Mouse (Mus musculus) B cell, adult 2 months (primary cell): Measurements from ENCODE around the gene Vmn2r42.
"Not testable (repeated sequence)": the region's sequence is repeated elsewhere in the genome, so short reads cannot be mapped to it uniquely, and the experiment has no call there.

Source experiments
- DNase-seq, 2 experiments: peaks; one replicate each; pipeline ENCODE4 v3.0.0; 2022

The Vmn2r42 gene

DNA sequence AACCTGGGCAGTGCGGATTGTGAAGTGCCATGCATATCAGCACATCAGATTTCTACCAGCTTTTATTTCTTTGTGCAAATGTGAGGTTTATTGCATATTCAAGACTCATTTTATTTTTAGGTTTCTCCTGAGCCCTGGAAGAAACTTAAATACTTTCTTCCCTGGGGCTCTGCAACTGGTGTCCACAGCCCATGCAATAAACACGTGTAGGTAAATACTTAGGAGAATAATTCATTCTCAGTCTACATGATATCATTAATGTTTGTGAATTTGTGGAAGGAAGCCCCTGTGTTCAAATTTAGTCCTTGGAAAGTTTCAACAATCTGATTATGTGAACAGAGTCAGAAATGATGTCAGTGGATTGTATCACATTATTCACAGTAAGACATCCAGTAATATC, at the start of gene Vmn2r42:
TSS of gene Vmn2r42 (minus strand) at position 101 of the 400 bp plus-strand sequence.
- not testable (repeated sequence) for DNase-seq

DNA sequence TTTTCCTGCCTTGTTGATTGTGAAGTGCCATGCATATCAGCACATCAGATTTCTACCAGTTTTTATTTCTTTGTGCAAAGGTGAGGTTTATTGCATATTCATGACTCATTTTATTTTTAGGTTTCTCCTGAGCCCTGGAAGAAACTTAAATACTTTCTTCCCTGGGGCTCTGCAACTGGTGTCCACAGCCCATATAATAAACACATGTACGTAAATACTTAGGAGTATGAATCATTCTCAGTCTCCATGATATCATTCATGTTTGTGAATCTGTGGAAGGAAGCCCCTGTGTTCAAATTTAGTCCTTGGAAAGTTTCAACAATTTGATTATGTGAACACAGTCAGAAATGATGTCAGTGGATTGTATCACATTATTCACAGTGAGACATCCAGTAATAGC, 38.6 kb downstream of the Vmn2r42 start, which contains the start of gene Vmn2r41:
TSS of gene Vmn2r41 (minus strand) at position 101 of the 400 bp plus-strand sequence.
- DNase-seq, result not testable (repeated sequence)
